Mouse (Mus musculus): ENCODE measurements around the gene D230025D16Rik. TPM values are rescaled to one million over a fixed set of nuclear protein-coding genes. Genes with fewer than 3 reads are reported as not detected.

D230025D16Rik gene
- polyA plus RNA-seq, 1 experiment = 17.2 TPM

DNA sequence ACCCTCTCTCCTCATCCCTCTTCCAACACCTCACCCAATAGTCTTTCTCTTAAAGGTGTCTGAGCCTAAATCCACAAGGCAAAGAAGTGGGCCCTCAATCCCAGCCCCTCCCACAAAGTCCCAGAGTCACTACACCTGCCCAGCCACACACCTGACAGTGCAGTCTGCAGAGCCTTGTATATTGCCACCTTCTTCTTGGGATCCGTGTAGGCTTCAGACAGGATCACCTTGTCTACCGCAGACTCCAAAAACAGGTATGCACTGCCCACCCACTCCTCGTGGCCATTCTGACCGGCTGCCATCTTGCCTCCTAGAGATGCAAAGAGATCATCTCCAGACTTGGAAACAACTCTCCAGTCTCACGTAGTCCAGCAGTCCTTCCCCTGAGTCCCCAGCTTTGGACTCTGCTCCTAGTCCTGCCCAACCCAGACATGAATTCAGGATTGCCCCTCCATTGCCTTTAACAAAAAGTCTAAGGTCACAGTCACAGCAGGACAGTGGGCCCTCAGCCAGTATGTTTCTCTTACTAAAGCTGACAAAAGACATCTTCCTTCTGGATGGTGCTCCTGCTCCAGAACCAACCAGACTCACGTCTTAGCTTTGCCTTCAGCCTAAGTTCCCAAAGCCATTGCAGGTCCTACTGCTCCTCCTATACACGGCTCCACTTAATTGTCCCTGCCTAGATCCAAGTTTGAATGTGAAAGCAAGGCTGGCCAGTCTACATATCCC, 35.6 kb downstream of the D230025D16Rik start:
- Histone ChIP-seq H3K27ac (ENCODE audit: control insufficient read depth, insufficient read depth, low read depth, low read length, poor library complexity) (no peak overlapping the region), H3K4me1 (ENCODE audit: control insufficient read depth, insufficient read depth, low read length) (peaks cover 11% of the 10 kb centered on the region), H3K4me3 (replicated peaks; ENCODE audit: control insufficient read depth, low read depth, low read length) (no peak overlapping the region)
- TF ChIP-seq POLR2A (IDR thresholded peaks at IDR 0.05; ENCODE audit: borderline replicate concordance, control insufficient read depth, low read depth, low read length) (no peak), CTCF (IDR thresholded peaks at IDR 0.05; ENCODE audit: control insufficient read depth, insufficient read depth, low read length) (no peak)
- 85% methylated on average over 7 of the region's 7 CpGs for WGBS

GRCm38 (mm10) chr8:105261326-105261980, 36.5 kb downstream of the D230025D16Rik start:
- H3K4me3 ChIP-seq (replicated peaks; ENCODE audit: control insufficient read depth, low read depth, low read length) = no peak overlapping the region
- WGBS = 87% methylated on average over 12 of the region's 12 CpGs
- H3K4me1 ChIP-seq (ENCODE audit: control insufficient read depth, insufficient read depth, low read length) = peaks cover 11% of the 10 kb centered on the region
- no peak overlapping the region for H3K27ac ChIP-seq (ENCODE audit: control insufficient read depth, insufficient read depth, low read depth, low read length, poor library complexity)
- no peak for TF ChIP-seq POLR2A (IDR thresholded peaks at IDR 0.05; ENCODE audit: borderline replicate concordance, control insufficient read depth, low read depth, low read length)
- no peak for TF ChIP-seq CTCF (IDR thresholded peaks at IDR 0.05; ENCODE audit: control insufficient read depth, insufficient read depth, low read length)

- Histone ChIP-seq H3K4me1 (ENCODE audit: control insufficient read depth, insufficient read depth, low read length) (peaks cover 11% of the 10 kb centered on the region), H3K27ac (ENCODE audit: control insufficient read depth, insufficient read depth, low read depth, low read length, poor library complexity) (no peak overlapping the region), H3K4me3 (replicated peaks; ENCODE audit: control insufficient read depth, low read depth, low read length) (peak overlapping the region; percentile 99)
- TF ChIP-seq CTCF (IDR thresholded peaks at IDR 0.05; ENCODE audit: control insufficient read depth, insufficient read depth, low read length) = no peak
- TF ChIP-seq POLR2A (IDR thresholded peaks at IDR 0.05; ENCODE audit: borderline replicate concordance, control insufficient read depth, low read depth, low read length) = no peak
- 53% methylated on average over 16 of the region's 16 CpGs for WGBS
Observed at GRCm38 (mm10) chr8:105263244-105263912, 38.4 kb downstream of the D230025D16Rik start.

DNA sequence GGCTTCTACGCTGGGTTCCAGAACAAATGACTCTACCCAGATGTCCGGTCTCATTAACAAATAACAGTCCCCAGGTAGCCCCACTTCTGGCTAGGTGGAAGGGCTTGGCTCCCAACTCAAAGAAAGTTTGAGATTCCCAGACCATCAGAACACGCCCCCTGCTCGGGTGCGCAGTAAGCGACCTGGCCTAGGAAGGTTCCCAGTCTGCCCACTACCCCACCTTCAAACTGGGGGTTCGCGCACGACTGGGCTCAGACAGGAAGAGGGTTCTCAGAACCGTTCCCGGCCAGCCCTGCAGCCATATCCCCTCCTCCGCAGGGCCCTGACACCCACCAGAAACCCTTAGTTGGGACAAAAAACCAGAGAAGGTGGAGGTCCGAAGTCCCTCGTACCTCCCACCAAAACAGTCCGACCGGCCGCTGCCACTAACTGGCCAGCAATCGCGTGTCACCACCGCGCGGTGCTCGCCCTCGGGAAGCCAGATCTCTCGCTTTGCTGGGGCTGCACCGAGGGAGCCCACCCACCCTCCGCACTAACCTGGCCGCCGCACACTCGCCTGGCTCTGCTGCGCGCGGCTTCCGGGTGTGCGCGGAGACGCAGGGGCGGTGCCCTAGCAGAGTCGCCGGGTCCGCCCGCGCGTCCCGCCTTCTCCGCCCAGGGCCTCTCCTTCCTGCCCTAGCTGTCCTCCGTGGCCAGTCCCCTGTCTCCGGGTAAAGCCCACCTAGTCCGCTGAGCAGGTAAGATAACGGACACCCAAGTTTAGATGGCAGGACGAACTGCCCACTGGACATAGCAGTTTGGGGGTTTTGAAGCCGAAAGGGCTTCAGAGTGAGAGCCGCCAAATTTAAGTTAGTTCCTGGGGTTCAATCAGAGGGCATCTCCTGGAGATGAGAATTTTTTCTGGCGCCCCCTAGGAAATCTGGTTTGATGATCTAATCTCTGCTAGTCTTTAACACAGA, 39.4 kb downstream of the D230025D16Rik start, which contains the start of the genes Tradd and Fbxl8:
Tradd (minus strand) TSS at position 586 of the 959 bp plus-strand sequence.
Fbxl8 (plus strand) TSS at position 625 of the 959 bp plus-strand sequence.
- TF ChIP-seq POLR2A (IDR thresholded peaks at IDR 0.05; ENCODE audit: borderline replicate concordance, control insufficient read depth, low read depth, low read length) (peak; percentile 61; the same call in 1 of the 2 replicates), CTCF (IDR thresholded peaks at IDR 0.05; ENCODE audit: control insufficient read depth, insufficient read depth, low read length) (peak; percentile 6; the same call in 1 of the 2 replicates)
- H3K27ac ChIP-seq (ENCODE audit: control insufficient read depth, insufficient read depth, low read depth, low read length, poor library complexity) = peak within 1 kb of the TSS; percentile 73
- peaks cover 11% of the 10 kb centered on the region for H3K4me1 ChIP-seq (ENCODE audit: control insufficient read depth, insufficient read depth, low read length)
- WGBS = 1% methylated on average over 54 of the region's 54 CpGs
- H3K4me3 ChIP-seq (replicated peaks; ENCODE audit: control insufficient read depth, low read depth, low read length) = peak within 1 kb of the TSS; percentile 99

- WGBS = 1% methylated on average over 10 of the region's 10 CpGs
- H3K4me1 ChIP-seq (ENCODE audit: control insufficient read depth, insufficient read depth, low read length) = peaks cover 6% of the 10 kb centered on the region; the same call in 1 of the 2 replicates
- H3K27ac ChIP-seq (ENCODE audit: control insufficient read depth, insufficient read depth, low read depth, low read length, poor library complexity) = 0 out of 2 replicates have a peak overlapping the region, but pooled peaks have one; percentile 2
- TF ChIP-seq POLR2A (IDR thresholded peaks at IDR 0.05; ENCODE audit: borderline replicate concordance, control insufficient read depth, low read depth, low read length) (no peak), CTCF (IDR thresholded peaks at IDR 0.05; ENCODE audit: control insufficient read depth, insufficient read depth, low read length) (no peak)
- H3K4me3 ChIP-seq (replicated peaks; ENCODE audit: control insufficient read depth, low read depth, low read length) = peak overlapping the region; percentile 43
Observed at GRCm38 (mm10) chr8:105265128-105265527, 40.2 kb downstream of the D230025D16Rik start.

- H3K27ac ChIP-seq (ENCODE audit: control insufficient read depth, insufficient read depth, low read depth, low read length, poor library complexity) = 0 out of 2 replicates have a peak overlapping the region, but pooled peaks have one; percentile 36
- no peak overlapping the region for H3K4me3 ChIP-seq (replicated peaks; ENCODE audit: control insufficient read depth, low read depth, low read length)
- no peaks in the 10 kb centered on the region; the same call in 1 of the 2 replicates for H3K4me1 ChIP-seq (ENCODE audit: control insufficient read depth, insufficient read depth, low read length)
- 51% methylated on average over 13 of the region's 13 CpGs for WGBS
- TF ChIP-seq CTCF (IDR thresholded peaks at IDR 0.05; ENCODE audit: control insufficient read depth, insufficient read depth, low read length) = no peak
- no peak for TF ChIP-seq POLR2A (IDR thresholded peaks at IDR 0.05; ENCODE audit: borderline replicate concordance, control insufficient read depth, low read depth, low read length)
Observed at GRCm38 (mm10) chr8:105266775-105267174, 41.8 kb downstream of the D230025D16Rik start.

Measured in bone marrow, adult 2 months (tissue).